Mouse (Mus musculus) thymus, adult 2 months (tissue): ENCODE results near the gene Klhl41.

Source experiments
- CTCF ChIP-seq: fragments of 200-500 bp; IDR thresholded peaks from 2 replicates; pipeline ENCODE4 v1.5.1; 2012; ENCODE audit warnings: mild to moderate bottlenecking, control low read depth, low read length, moderate library complexity, borderline replicate concordance; ENCODE audit not compliant: control insufficient read depth, poor library complexity, insufficient read depth; ENCODE audit errors: extremely low read depth
- POLR2A ChIP-seq: fragments of 200-500 bp; IDR thresholded peaks from 2 replicates; pipeline ENCODE4 v1.6.1; 2012; ENCODE audit warnings: mild to moderate bottlenecking, low read length, control low read depth, moderate library complexity; ENCODE audit not compliant: control insufficient read depth, poor library complexity, insufficient read depth; ENCODE audit errors: extremely low read depth

DNA sequence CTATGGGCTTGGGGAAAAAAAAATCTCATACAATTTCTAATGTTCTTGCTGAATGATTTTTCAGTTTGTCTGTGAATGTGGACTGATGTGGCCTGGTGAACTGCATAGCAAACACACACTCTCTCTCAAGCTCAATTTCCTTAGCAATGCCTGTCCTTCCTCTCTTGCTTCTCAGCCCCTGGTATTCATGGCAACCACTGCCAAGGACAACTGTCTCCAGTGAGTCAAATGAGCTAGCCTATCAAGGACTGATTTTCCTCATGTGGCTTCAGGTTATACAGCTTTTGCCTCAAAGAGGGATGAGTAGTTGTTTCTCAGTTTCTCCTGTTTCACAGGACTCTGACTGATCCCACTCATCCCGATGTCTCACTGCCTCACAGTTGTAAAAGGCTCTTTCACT is 49.2 kb downstream of the Klhl41 start:
- no peak for TF ChIP-seq POLR2A
- TF ChIP-seq CTCF: no peak
